Mouse (Mus musculus) forebrain, embryonic 13.5 days (tissue): Measurements from ENCODE around the gene Cdc42bpa. TPM values are rescaled to one million over a fixed set of nuclear protein-coding genes. Genes with fewer than 3 reads are reported as not detected.

ENCODE experiments used
- ATAC-seq: fragments of 200-750 bp; cut with Nextera tagmentation; 2 replicates; pipeline ENCODE4 v1.8.0; 2017
- H3K27ac ChIP-seq: fragments of 300-500 bp; sonication (generic); 2 replicates; pipeline ENCODE4 v1.5.1; 2015; ENCODE audit warnings: inconsistent platforms, mild to moderate bottlenecking, moderate library complexity
- H3K27me3 ChIP-seq: fragments of 300-500 bp; sonication (generic); 2 replicates; pipeline ENCODE4 v1.6.1; 2015; ENCODE audit warnings: mild to moderate bottlenecking, inconsistent platforms
- H3K36me3 ChIP-seq: fragments of 300-500 bp; sonication (generic); 2 replicates; pipeline ENCODE4 v1.6.1; 2015; ENCODE audit warnings: mild to moderate bottlenecking, inconsistent platforms; ENCODE audit not compliant: poor library complexity, severe bottlenecking
- H3K4me1 ChIP-seq: fragments of 300-500 bp; sonication (generic); 2 replicates; pipeline ENCODE4 v1.6.1; 2015; ENCODE audit warnings: inconsistent platforms
- H3K4me2 ChIP-seq: fragments of 300-500 bp; sonication (generic); 2 replicates; pipeline ENCODE4 v1.6.1; 2015; ENCODE audit warnings: inconsistent platforms, mild to moderate bottlenecking, moderate library complexity
- H3K4me3 ChIP-seq: fragments of 300-500 bp; sonication (generic); 2 replicates; pipeline ENCODE4 v1.5.1; 2015; ENCODE audit warnings: mild to moderate bottlenecking, inconsistent platforms
- H3K9ac ChIP-seq: fragments of 300-500 bp; sonication (generic); 2 replicates; pipeline ENCODE4 v1.6.1; 2015; ENCODE audit warnings: mild to moderate bottlenecking, inconsistent platforms
- H3K9me3 ChIP-seq: fragments of 300-500 bp; sonication (generic); replicated peaks from 2 replicates; pipeline ENCODE4 v1.6.1; 2016; ENCODE audit warnings: inconsistent platforms
- WGBS: fragments of 180-500 bp; shearing (Covaris S2); methylation state at CpG from one replicate; pipeline ENCODE4 v1.1.7; 2015; 5-methylcytosine and 5-hydroxymethylcytosine counted together
- polyA plus RNA-seq: library from polyadenylated mRNA; unstranded; fragments of >200 nt; fragmentation: Nextera tagmentation; extraction: Ambion mirVana; gene quantifications from 2 replicates; pipeline ENCODE4 v1.2.1, GENCODE M21; 2015

The Cdc42bpa gene
- polyA plus RNA-seq, 1 experiment from 2014 or later, result 22.0 TPM

- Histone ChIP-seq H3K27me3 (peaks cover 5% of the 10 kb centered on the region), H3K4me2 (no peak overlapping the region)
Measured at GRCm38 (mm10) chr1:180199715-180200050, 239.4 kb downstream of the Cdc42bpa start.

GRCm38 (mm10) chr1:180200722-180201121, 240.4 kb downstream of the Cdc42bpa start:
- Histone ChIP-seq H3K36me3 (no peaks in the 10 kb centered on the region), H3K27me3 (no peaks in the 10 kb centered on the region), H3K27ac (no peak overlapping the region), H3K4me1 (peaks cover 5% of the 10 kb centered on the region; the same call in 1 of the 2 replicates), H3K4me3 (no peak overlapping the region), H3K4me2 (no peak overlapping the region), H3K9ac (no peak overlapping the region), H3K9me3 (0 out of 2 replicates have a peak, but pooled peaks cover 7% of the 10 kb centered on the region)
- 63% methylated on average over 5 of the region's 5 CpGs for WGBS
- no peak for ATAC-seq

More at GRCm38 (mm10) chr1:180199715-180200050, 239.4 kb downstream of the Cdc42bpa start:
- no peak overlapping the region for H3K4me3 ChIP-seq
- H3K27ac ChIP-seq, result no peak overlapping the region
- WGBS, result 70% methylated on average over 4 of the region's 4 CpGs
- H3K36me3 ChIP-seq, result no peaks in the 10 kb centered on the region
- peaks cover 12% of the 10 kb centered on the region for H3K4me1 ChIP-seq
- H3K9ac ChIP-seq, result no peak overlapping the region
- H3K9me3 ChIP-seq, result 0 out of 2 replicates have a peak, but pooled peaks cover 4% of the 10 kb centered on the region
- ATAC-seq, result no peak

GRCm38 (mm10) chr1:180208370-180208769, 248.1 kb downstream of the Cdc42bpa start:
- 80% methylated on average over 3 of the region's 3 CpGs for WGBS
- no peak overlapping the region for H3K4me2 ChIP-seq
- no peak for ATAC-seq
- no peaks in the 10 kb centered on the region for H3K27me3 ChIP-seq
- no peaks in the 10 kb centered on the region for H3K36me3 ChIP-seq
- 0 out of 2 replicates have a peak, but pooled peaks cover 7% of the 10 kb centered on the region for H3K9me3 ChIP-seq
- H3K27ac ChIP-seq, result no peak overlapping the region
- no peak overlapping the region for H3K9ac ChIP-seq
- H3K4me1 ChIP-seq, result no peaks in the 10 kb centered on the region
- no peak overlapping the region for H3K4me3 ChIP-seq

- no peak for ATAC-seq
- H3K27me3 ChIP-seq, result no peaks in the 10 kb centered on the region
- H3K36me3 ChIP-seq, result no peaks in the 10 kb centered on the region
- 0 out of 2 replicates have a peak, but pooled peaks cover under 1% of the 10 kb centered on the region for H3K9me3 ChIP-seq
- WGBS, result 79% methylated on average over 4 of the region's 4 CpGs
- H3K4me1 ChIP-seq, result no peaks in the 10 kb centered on the region
- no peak overlapping the region for H3K4me2 ChIP-seq
- no peak overlapping the region for H3K27ac ChIP-seq
- no peak overlapping the region for H3K4me3 ChIP-seq
- no peak overlapping the region for H3K9ac ChIP-seq
Measured at GRCm38 (mm10) chr1:180210031-180210432, 249.8 kb downstream of the Cdc42bpa start.

GRCm38 (mm10) chr1:180210781-180211271, 250.6 kb downstream of the Cdc42bpa start:
- no peak for ATAC-seq
- no peaks in the 10 kb centered on the region for H3K4me1 ChIP-seq
- no peak overlapping the region for H3K4me3 ChIP-seq
- H3K27ac ChIP-seq, result no peak overlapping the region
- H3K9me3 ChIP-seq, result no peaks in the 10 kb centered on the region
- WGBS, result 83% methylated on average over 9 of the region's 9 CpGs
- H3K4me2 ChIP-seq, result no peak overlapping the region
- no peaks in the 10 kb centered on the region for H3K36me3 ChIP-seq
- no peaks in the 10 kb centered on the region for H3K27me3 ChIP-seq
- H3K9ac ChIP-seq, result no peak overlapping the region

GRCm38 (mm10) chr1:180212911-180213310, 252.6 kb downstream of the Cdc42bpa start:
- no peak for ATAC-seq

GRCm38 (mm10) chr1:180215044-180215443, 254.8 kb downstream of the Cdc42bpa start:
- WGBS, result 25% methylated on average over 4 of the region's 4 CpGs
- H3K27ac ChIP-seq, result no peak overlapping the region
- no peak overlapping the region for H3K4me3 ChIP-seq

More at GRCm38 (mm10) chr1:180212911-180213310, 252.6 kb downstream of the Cdc42bpa start:
- Histone ChIP-seq H3K36me3 (no peaks in the 10 kb centered on the region), H3K27ac (no peak overlapping the region), H3K27me3 (no peaks in the 10 kb centered on the region), H3K4me2 (no peak overlapping the region), H3K4me1 (no peaks in the 10 kb centered on the region), H3K9ac (no peak overlapping the region), H3K4me3 (no peak overlapping the region), H3K9me3 (no peaks in the 10 kb centered on the region)
- 93% methylated on average over 5 of the region's 5 CpGs for WGBS

More at GRCm38 (mm10) chr1:180215044-180215443, 254.8 kb downstream of the Cdc42bpa start:
- ATAC-seq, result peak; percentile 66
- Histone ChIP-seq H3K36me3 (no peaks in the 10 kb centered on the region), H3K4me2 (no peak overlapping the region), H3K4me1 (no peaks in the 10 kb centered on the region), H3K9ac (no peak overlapping the region), H3K9me3 (no peaks in the 10 kb centered on the region), H3K27me3 (no peaks in the 10 kb centered on the region)

Other genes starting within 250 kb of the Cdc42bpa start
- gene Kif28, start 215.2 kb upstream of the Cdc42bpa start, polyA plus RNA-seq, result not detected in 2 replicates
- gene Gm10518, start 157.1 kb upstream of the Cdc42bpa start, polyA plus RNA-seq, result not detected in 2 replicates
- gene Ahctf1, start 156.8 kb upstream of the Cdc42bpa start, polyA plus RNA-seq, result 24.0 TPM in 2 replicates
- 1.5 and 1.6 TPM in 2 replicates for gene Coq8a, start 239.1 kb downstream of the Cdc42bpa start, polyA plus RNA-seq